Comparison of ENCODE assay signal across 1 mouse cellular context in the genomic region with DNA sequence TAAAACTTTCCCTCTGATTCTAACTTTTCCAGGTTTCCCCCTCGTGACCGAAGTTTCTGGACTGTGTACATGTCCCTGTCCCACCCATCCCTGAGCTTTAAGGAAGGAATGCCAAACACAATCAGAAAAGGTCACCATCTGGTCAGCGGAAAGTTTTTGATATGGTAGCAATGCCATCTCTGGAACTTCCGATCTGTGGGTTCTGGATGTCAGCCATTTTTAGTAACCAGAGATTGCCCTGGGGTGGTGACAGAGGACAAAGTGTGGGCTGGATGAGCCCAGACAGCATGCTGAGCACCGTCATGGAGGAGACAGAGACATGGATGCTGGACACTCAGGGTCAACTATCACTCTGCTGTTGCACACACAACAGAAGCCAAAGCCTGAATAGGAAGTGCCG.
TF ChIP-seq lines count a peak whose summit lies in the region.

No protein-coding gene starts in this region.

TF ChIP-seq in myocyte, 11 proteins besides CTCF, POLR2A, EP300 and RAD21 (continued from another document):
- TF ChIP-seq TCF12 (IDR thresholded peaks at IDR 0.05; ENCODE audit: insufficient read depth, poor library complexity, severe bottlenecking): no peak
- TF ChIP-seq TCF3 (IDR thresholded peaks at IDR 0.05; ENCODE audit: insufficient read length, low read depth): no peak
